ENCODE assay signal across 26 mouse cellular contexts in genomic region chr2:108446598-108446997, GRCm38 (mm10).
DNase-seq lines count a peak whose midpoint lies in the region; ATAC-seq and TF ChIP-seq lines count a peak whose summit lies in the region.
"Had no signal": no experiment of that assay in that cellular context is flagged by ENCODE, and none has a peak within 500 bp of the region (broad histone marks: within the 10 kb centered on the region; RNA-seq: fewer than 3 reads in every experiment).

No protein-coding gene starts in this region.

- in situ Hi-C loops in Patski (cut with MboI; ENCODE audit: low pct_unique_long_range_greater_than_20kb), result no loop called here

- TF ChIP-seq CTCF in Patski (IDR thresholded peaks at IDR 0.05), result no peak
- TF ChIP-seq CTCF in left cerebral cortex, adult 2 months (IDR thresholded peaks at IDR 0.05), result no peak

- DNase-seq in 3134 (ENCODE audit: extremely low read depth, insufficient read length, low spot score), result peak; percentile 0
- DNase-seq in Muller cell, postnatal 12 days (ENCODE audit: inconsistent ontology term), result peak; percentile 30
- DNase-seq in Patski (ENCODE audit: low read depth, low spot score), result peak; percentile 9
- DNase-seq in left cerebral cortex, adult 2 months (ENCODE audit: extremely low spot score in 1 of 2, low spot score in 2 of 2), result no peak
- DNase-seq: adrenal gland, adult 2 months; adrenal gland, postnatal 10 days; adrenal gland, postnatal 25 days; B cell, adult 2 months; cerebellum, adult 11 months; cerebellum, adult 18-20 months; cerebellum, adult 8-10 months; cerebellum, adult 9-11 months; cerebellum, postnatal 14 days; cerebellum, postnatal 36 days; embryo, embryonic 11 days had no signal

- H3K9me3 ChIP-seq in hindbrain, embryonic 12.5 days (replicated peaks), result no peaks in the 10 kb centered on the region
- H3K9me3 ChIP-seq: embryonic facial prominence, embryonic 13.5 days; embryonic facial prominence, embryonic 15.5 days; forebrain, embryonic 10.5 days; forebrain, embryonic 12.5 days had no signal

- CTCF ChIA-PET in Patski (lab: Charles Lee), result interaction anchor here (1.2 to 1.3 kb wide), 2 partner anchors 14 kb away, joined by 3 read pairs; no protein-coding TSS in a partner anchor

- H3K4me2 ChIP-seq in hindbrain, embryonic 12.5 days (replicated peaks), result no peak overlapping the region
- H3K4me2 ChIP-seq: embryonic facial prominence, embryonic 13.5 days; embryonic facial prominence, embryonic 15.5 days; forebrain, embryonic 12.5 days had no signal

- H3K36me3 ChIP-seq in hindbrain, embryonic 12.5 days, result no peaks in the 10 kb centered on the region
- H3K36me3 ChIP-seq: embryonic facial prominence, embryonic 13.5 days; embryonic facial prominence, embryonic 15.5 days; forebrain, embryonic 10.5 days; forebrain, embryonic 12.5 days; G1E had no signal

- intact Hi-C loops in left cerebral cortex, adult 2 months (cut with DNase I), result no loop called here

- H3K27ac ChIP-seq in hindbrain, embryonic 12.5 days, result no peak overlapping the region
- no peak overlapping the region for H3K27ac ChIP-seq in left cerebral cortex, adult 2 months
- H3K27ac ChIP-seq: embryonic facial prominence, embryonic 13.5 days; embryonic facial prominence, embryonic 15.5 days; forebrain, embryonic 10.5 days; forebrain, embryonic 12.5 days had no signal

- H3K4me3 ChIP-seq in hindbrain, embryonic 12.5 days, result no peak overlapping the region
- no peak overlapping the region for H3K4me3 ChIP-seq in left cerebral cortex, adult 2 months
- H3K4me3 ChIP-seq: embryonic facial prominence, embryonic 13.5 days; embryonic facial prominence, embryonic 15.5 days; erythroblast, embryonic 14.5 days; forebrain, embryonic 10.5 days; forebrain, embryonic 12.5 days had no signal

- POLR2A ChIA-PET in Patski (lab: Charles Lee), result no interaction called here

- no peak overlapping the region for H3K9ac ChIP-seq in hindbrain, embryonic 12.5 days
- H3K9ac ChIP-seq: embryonic facial prominence, embryonic 13.5 days; embryonic facial prominence, embryonic 15.5 days; forebrain, embryonic 12.5 days had no signal

- 91% methylated on average over 4 of the region's 4 CpGs for WGBS in hindbrain, embryonic 12.5 days

- no peaks in the 10 kb centered on the region for H3K27me3 ChIP-seq in Patski
- H3K27me3 ChIP-seq in hindbrain, embryonic 12.5 days, result no peaks in the 10 kb centered on the region
- H3K27me3 ChIP-seq: CH12.LX; embryonic facial prominence, embryonic 13.5 days; embryonic facial prominence, embryonic 15.5 days; forebrain, embryonic 12.5 days had no signal

- H3K4me1 ChIP-seq in hindbrain, embryonic 12.5 days, result no peaks in the 10 kb centered on the region
- H3K4me1 ChIP-seq: embryonic facial prominence, embryonic 13.5 days; embryonic facial prominence, embryonic 15.5 days; forebrain, embryonic 10.5 days; forebrain, embryonic 12.5 days had no signal

- ATAC-seq in Patski, result peak; percentile 84
- no peak for ATAC-seq in hindbrain, embryonic 12.5 days (ENCODE audit: low FRiP score)
- ATAC-seq: CD4-positive, CD25-positive, alpha-beta regulatory T cell, adult 4 months; forebrain, embryonic 14.5 days; forebrain, embryonic 16.5 days had no signal

Comparison
In these comparisons a context has a peak if more than half of its experiments do, and no peak if none do; other contexts are left out.
1. DNase-seq: peak in 3134 (single experiment), Muller cell, postnatal 12 days (single experiment) and Patski (single experiment); none in left cerebral cortex, adult 2 months (0 of 2).